Mouse (Mus musculus) lung, embryonic 15.5 days (tissue): ENCODE measurements around the gene Ubc. TPM values are rescaled to one million over a fixed set of nuclear protein-coding genes. Genes with fewer than 3 reads are reported as not detected.

ENCODE experiments used
- ATAC-seq: fragments of 200-750 bp; cut with Nextera tagmentation; 2 replicates; pipeline ENCODE4 v1.8.0; 2017; ENCODE audit warnings: moderate number of reproducible peaks, borderline replicate concordance; ENCODE audit not compliant: low FRiP score, low TSS enrichment; ENCODE audit errors: extremely low read depth
- H3K27ac ChIP-seq: fragments of 300-500 bp; sonication (generic); 2 replicates; pipeline ENCODE4 v1.5.1; 2015; ENCODE audit warnings: moderate library complexity, mild to moderate bottlenecking, inconsistent platforms
- H3K27me3 ChIP-seq: fragments of 300-500 bp; sonication (generic); 2 replicates; pipeline ENCODE4 v1.6.1; 2015; ENCODE audit warnings: inconsistent platforms
- H3K36me3 ChIP-seq: fragments of 300-500 bp; sonication (generic); 2 replicates; pipeline ENCODE4 v1.6.1; 2015; ENCODE audit warnings: inconsistent platforms
- H3K4me1 ChIP-seq: fragments of 300-500 bp; sonication (generic); 2 replicates; pipeline ENCODE4 v1.6.1; 2015; ENCODE audit warnings: inconsistent platforms
- H3K4me2 ChIP-seq: fragments of 300-500 bp; sonication (generic); 2 replicates; pipeline ENCODE4 v1.6.1; 2015; ENCODE audit warnings: inconsistent platforms, mild to moderate bottlenecking, moderate library complexity
- H3K4me3 ChIP-seq: fragments of 300-500 bp; sonication (generic); 2 replicates; pipeline ENCODE4 v1.5.1; 2015; ENCODE audit warnings: mild to moderate bottlenecking, inconsistent platforms
- H3K9ac ChIP-seq: fragments of 300-500 bp; sonication (generic); 2 replicates; pipeline ENCODE4 v1.6.1; 2015; ENCODE audit warnings: inconsistent platforms
- H3K9me3 ChIP-seq: fragments of 300-500 bp; sonication (generic); 2 replicates; pipeline ENCODE4 v1.6.1; 2016; ENCODE audit warnings: inconsistent platforms
- WGBS: fragments of 180-500 bp; shearing (Covaris S2); methylation state at CpG from one replicate; pipeline ENCODE4 v1.1.7; 2015; 5-methylcytosine and 5-hydroxymethylcytosine counted together
- polyA plus RNA-seq: library from polyadenylated mRNA; unstranded; fragments of >200 nt; fragmentation: Nextera tagmentation; extraction: Ambion mirVana; gene quantifications from 2 replicates; pipeline ENCODE4 v1.2.1, GENCODE M21; 2015

Gene Ubc
- polyA plus RNA-seq, 1 experiment from 2014 or later: 1,218 TPM

DNA sequence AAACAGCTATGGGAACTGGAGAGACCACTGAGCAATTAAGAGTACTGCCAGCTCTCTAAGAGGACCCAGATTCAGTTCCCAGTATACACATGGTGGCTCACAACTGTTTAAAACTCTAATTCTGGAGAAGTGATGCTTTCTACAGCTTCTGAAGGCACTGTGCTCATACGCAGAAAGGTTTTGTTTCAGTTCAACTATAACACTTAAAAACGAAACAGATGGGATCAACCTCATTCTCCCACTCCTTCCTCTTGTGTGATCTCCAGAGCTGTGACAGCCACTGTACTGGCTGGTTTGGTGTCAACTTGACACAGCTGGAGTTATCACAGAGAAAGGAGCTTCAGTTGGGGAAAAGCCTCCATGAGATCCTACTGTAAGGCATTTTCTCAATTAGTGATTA, 14.1 kb downstream of the Ubc start:
- Histone ChIP-seq H3K9me3 (no peaks in the 10 kb centered on the region), H3K36me3 (no peaks in the 10 kb centered on the region), H3K4me3 (no peak overlapping the region), H3K4me1 (no peaks in the 10 kb centered on the region), H3K9ac (no peak overlapping the region), H3K4me2 (no peak overlapping the region), H3K27me3 (no peaks in the 10 kb centered on the region), H3K27ac (no peak overlapping the region)
- 85% methylated on average over 2 of the region's 2 CpGs for WGBS
- no peak for ATAC-seq

DNA sequence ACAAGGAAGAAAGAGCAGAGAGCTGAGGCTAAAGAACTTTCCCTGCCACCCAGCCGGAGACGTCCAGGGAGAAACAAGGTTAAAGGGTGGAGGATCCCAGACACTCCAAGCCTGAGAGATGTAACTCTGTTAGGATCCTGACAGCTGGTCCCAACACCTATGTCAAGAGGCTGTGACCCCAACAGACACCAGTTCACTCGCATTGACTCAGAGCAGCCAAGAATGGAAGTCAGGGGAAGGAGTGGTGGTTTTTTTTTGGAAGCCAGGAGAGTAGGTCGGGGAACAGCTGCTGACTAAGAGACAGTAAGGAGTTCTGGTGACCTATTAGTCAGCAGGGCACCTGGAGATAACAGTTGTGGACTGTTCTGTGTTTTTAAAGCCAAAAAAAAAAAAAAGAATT, 18.0 kb downstream of the Ubc start:
- WGBS: 69% methylated on average over 4 of the region's 4 CpGs
- Histone ChIP-seq H3K27me3 (no peaks in the 10 kb centered on the region), H3K4me2 (no peak overlapping the region), H3K4me3 (no peak overlapping the region), H3K27ac (no peak overlapping the region), H3K4me1 (no peaks in the 10 kb centered on the region), H3K9ac (no peak overlapping the region), H3K9me3 (no peaks in the 10 kb centered on the region), H3K36me3 (no peaks in the 10 kb centered on the region)
- ATAC-seq: no peak

DNA sequence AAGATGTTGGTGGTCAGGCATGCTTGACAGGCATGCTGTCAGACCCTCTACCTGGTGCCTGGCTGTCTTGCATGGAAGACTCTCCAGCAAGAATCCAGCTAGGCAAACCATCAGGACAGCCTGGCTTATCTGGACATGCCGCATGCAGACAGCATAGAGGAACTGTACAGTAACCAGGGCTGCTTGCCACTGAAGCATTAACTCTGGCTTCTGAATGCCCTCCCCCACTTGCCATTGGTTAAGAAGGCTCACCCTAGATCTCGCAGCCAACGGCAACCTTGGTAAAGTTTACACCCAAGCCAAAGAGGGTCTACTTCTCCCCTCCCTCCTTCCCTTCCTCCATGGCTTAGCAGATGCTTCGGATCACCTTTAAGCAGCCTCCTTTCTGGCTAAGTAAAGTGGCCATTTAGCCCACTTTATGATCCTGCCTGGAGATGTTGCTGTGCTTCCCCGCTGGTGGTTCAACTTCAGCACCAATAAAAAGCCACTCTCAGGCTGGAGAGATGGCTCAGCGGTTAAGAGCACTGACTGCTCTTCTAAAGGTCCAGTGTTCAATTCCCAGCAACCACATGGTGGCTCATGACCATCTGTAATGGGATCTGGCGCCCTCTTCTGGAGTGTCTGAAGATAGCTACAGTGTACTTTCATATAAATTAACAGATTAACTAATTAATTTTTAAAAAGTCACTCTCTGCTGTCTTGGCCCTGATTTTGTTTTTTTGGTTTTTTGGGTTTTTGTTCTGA, 18.9 kb downstream of the Ubc start:
- H3K27me3 ChIP-seq: no peaks in the 10 kb centered on the region
- H3K9ac ChIP-seq: no peak overlapping the region
- H3K4me1 ChIP-seq: no peaks in the 10 kb centered on the region
- H3K36me3 ChIP-seq: no peaks in the 10 kb centered on the region
- H3K4me3 ChIP-seq: no peak overlapping the region
- H3K27ac ChIP-seq: no peak overlapping the region
- ATAC-seq: no peak
- 70% methylated on average over 7 of the region's 7 CpGs for WGBS
- no peak overlapping the region for H3K4me2 ChIP-seq
- no peaks in the 10 kb centered on the region for H3K9me3 ChIP-seq

DNA sequence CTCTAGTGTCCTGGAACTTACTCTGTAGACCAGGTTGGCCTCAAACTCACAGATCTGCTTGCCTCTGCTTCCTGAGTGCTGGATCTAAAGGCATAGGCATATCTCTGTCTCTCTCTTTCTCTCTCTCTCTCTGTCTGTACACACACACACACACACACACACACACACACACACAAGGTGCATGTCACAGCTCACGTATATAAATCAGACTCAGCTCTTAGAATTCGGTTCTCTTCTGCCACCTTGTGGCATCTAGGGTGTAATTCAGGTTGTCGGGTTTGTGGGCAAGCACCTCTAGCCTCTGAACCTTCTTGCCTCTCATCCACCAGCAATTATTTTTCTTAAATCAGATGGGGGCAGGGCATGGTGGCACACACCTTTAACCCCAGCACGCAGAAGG, 21.4 kb downstream of the Ubc start:
- H3K4me2 ChIP-seq: no peak overlapping the region
- H3K27ac ChIP-seq: no peak overlapping the region
- H3K4me1 ChIP-seq: 0 out of 2 replicates have a peak, but pooled peaks cover 4% of the 10 kb centered on the region
- H3K27me3 ChIP-seq: no peaks in the 10 kb centered on the region
- ATAC-seq: no peak; the same call in 1 of the 2 replicates
- 2% methylated on average over 4 of the region's 4 CpGs for WGBS
- no peak overlapping the region for H3K9ac ChIP-seq
- no peaks in the 10 kb centered on the region for H3K36me3 ChIP-seq
- no peak overlapping the region for H3K4me3 ChIP-seq
- H3K9me3 ChIP-seq: no peaks in the 10 kb centered on the region

DNA sequence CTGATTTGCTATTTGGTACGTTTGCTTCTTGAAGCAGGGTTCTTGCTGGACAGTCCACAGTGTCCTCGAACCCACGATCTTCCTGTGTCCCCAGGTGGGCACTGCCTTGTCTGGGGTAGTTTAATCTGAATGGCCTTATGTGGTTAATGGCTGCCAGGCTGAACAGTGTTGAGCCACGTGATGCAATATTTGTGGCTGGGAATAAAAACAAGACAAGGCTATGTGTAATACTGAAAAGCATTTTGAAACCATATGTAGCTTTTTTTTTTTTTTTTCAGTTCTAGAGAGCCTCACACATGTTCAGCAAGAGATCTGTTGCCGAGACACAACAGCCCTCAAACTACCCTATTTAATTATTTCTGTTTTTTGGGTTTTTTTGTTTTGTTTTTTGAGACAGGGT, 21.8 kb downstream of the Ubc start:
- H3K9ac ChIP-seq: no peak overlapping the region
- ATAC-seq: no peak
- no peaks in the 10 kb centered on the region for H3K27me3 ChIP-seq
- no peaks in the 10 kb centered on the region for H3K36me3 ChIP-seq
- 64% methylated on average over 5 of the region's 5 CpGs for WGBS
- H3K4me1 ChIP-seq: 0 out of 2 replicates have a peak, but pooled peaks cover 4% of the 10 kb centered on the region
- H3K4me2 ChIP-seq: no peak overlapping the region
- no peak overlapping the region for H3K27ac ChIP-seq
- no peaks in the 10 kb centered on the region for H3K9me3 ChIP-seq
- no peak overlapping the region for H3K4me3 ChIP-seq

DNA sequence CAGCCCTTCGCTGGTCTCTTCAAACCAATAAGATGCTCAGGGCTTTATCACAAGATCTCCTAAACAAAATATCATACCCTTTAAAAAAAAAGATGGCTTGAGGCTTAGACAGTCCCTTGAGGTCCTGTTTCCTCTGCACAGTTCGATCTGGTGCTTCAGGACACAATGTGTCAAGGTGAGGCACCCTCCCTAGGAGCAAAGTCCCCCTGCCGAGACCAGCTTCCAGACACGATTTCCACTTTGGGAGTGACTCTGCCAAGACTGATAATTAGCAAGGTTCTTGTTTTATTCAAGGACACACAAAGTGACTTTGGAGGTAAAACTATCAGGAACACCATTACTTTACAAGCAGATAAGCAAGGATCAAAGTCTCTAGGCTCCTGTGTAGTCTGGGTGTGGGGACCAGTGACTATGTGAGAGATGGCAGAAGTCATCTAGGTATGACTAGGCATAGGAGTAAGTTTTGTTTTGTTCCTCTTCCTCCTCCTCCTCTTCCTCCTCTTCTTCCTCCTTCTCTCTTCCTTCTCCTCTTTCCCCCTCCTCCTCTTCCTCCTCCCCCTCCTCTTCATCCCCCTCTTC, 25.1 kb downstream of the Ubc start:
- no peak for ATAC-seq
- Histone ChIP-seq H3K9ac (no peak overlapping the region), H3K36me3 (no peaks in the 10 kb centered on the region), H3K4me1 (0 out of 2 replicates have a peak, but pooled peaks cover 4% of the 10 kb centered on the region), H3K27ac (no peak overlapping the region), H3K4me2 (no peak overlapping the region), H3K9me3 (no peaks in the 10 kb centered on the region), H3K27me3 (no peaks in the 10 kb centered on the region), H3K4me3 (no peak overlapping the region)
- WGBS: 64% methylated on average over 4 of the region's 4 CpGs

DNA sequence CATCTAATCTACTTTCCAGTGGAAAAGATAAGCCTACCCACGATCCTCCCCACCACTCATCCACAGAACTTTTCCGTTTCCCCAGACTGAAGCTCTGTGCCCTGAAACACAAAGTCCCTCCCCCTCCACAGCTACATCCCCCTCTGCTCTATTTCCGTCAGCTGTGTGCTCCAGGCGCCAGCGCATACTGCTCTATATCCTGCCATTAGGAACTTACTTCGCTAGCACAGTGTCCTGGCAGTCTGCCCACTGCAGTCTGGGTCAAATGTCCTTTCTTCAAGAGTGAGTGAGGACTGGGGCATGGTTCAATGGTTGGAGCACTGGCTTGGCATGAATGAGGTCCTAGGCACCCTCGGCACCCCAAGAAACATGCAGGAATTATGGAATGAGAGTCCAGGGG, 26.1 kb downstream of the Ubc start:
- no peak overlapping the region for H3K4me3 ChIP-seq
- no peak overlapping the region for H3K27ac ChIP-seq
- 38% methylated on average over 7 of the region's 7 CpGs for WGBS
- 0 out of 2 replicates have a peak, but pooled peaks cover 4% of the 10 kb centered on the region for H3K4me1 ChIP-seq
- H3K9me3 ChIP-seq: no peaks in the 10 kb centered on the region
- H3K9ac ChIP-seq: no peak overlapping the region
- H3K36me3 ChIP-seq: no peaks in the 10 kb centered on the region
- ATAC-seq: peak; percentile 63
- no peak overlapping the region for H3K4me2 ChIP-seq
- no peaks in the 10 kb centered on the region for H3K27me3 ChIP-seq

DNA sequence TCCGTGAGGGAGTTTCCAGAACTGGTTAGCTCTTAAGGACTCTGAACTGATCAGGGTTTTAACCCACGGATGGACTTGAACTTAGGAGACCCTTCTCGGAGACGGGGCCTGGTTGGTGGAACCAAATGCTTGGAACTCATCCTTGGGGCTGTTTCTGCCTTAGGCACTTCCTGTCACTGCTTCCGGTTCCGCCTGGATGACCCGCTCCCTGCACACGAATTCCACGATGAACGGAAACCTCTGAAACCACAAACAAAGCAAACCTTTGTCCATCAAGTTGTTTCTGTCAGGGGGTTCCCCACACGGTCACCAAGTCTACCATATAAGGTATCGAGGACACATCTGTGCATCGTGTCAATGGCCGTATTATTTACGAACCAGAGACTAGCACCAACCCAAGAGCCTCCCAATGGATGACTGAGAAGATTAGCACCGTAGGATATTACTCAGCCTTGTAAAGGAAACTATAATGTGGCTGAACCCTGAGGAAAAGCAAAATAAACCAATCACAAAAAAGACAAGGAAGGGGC, 29.0 kb downstream of the Ubc start:
- Histone ChIP-seq H3K9ac (no peak overlapping the region), H3K4me1 (0 out of 2 replicates have a peak, but pooled peaks cover 10% of the 10 kb centered on the region), H3K4me3 (no peak overlapping the region), H3K36me3 (no peaks in the 10 kb centered on the region), H3K27ac (no peak overlapping the region), H3K9me3 (no peaks in the 10 kb centered on the region), H3K4me2 (no peak overlapping the region), H3K27me3 (no peaks in the 10 kb centered on the region)
- no peak for ATAC-seq
- WGBS: 75% methylated on average over 16 of the region's 16 CpGs

DNA sequence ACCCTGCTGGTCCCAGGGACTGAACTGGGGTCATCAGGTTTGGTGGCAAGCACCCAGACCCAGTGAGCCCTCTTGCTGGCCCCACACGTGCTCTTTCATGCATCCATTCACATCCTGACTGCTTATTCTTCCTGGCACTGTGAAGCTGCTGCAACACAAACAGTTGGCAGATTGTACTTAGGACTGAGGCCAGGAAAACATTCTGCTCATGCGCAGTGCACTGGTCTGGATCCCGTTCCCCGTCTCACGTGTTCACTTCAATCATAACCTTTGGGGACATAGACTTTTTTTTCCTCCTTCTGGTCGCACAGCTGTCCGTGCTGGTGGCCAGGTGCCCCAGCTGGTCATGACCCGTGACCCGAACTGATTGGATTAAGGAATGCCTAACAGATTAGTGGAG, 29.4 kb downstream of the Ubc start:
- no peak overlapping the region for H3K27ac ChIP-seq
- H3K4me2 ChIP-seq: no peak overlapping the region

DNA sequence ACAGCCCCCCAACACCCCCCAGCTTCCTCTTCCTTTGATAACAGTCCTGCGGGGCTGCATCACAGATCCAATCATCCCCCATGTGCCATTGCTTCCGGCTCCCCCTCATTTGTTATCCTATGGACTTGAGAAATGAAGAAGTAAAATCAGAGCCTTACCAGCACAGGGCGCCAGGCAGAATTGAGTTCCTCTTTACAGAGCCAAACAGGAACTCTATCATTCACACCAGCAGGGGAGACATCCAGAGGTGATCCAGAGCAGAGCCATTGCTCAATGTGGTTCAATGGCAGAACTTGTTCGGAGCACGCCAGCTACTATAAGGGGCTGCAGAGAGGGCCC, 31.8 kb downstream of the Ubc start:
- Histone ChIP-seq H3K4me3 (no peak overlapping the region), H3K9ac (no peak overlapping the region), H3K4me1 (0 out of 2 replicates have a peak, but pooled peaks cover 5% of the 10 kb centered on the region), H3K36me3 (no peaks in the 10 kb centered on the region), H3K27ac (no peak overlapping the region), H3K9me3 (no peaks in the 10 kb centered on the region), H3K27me3 (no peaks in the 10 kb centered on the region), H3K4me2 (peak overlapping the region; percentile 32; the same call in 1 of the 2 replicates)
- ATAC-seq: no peak
- WGBS: 55% methylated on average over 5 of the region's 5 CpGs

More for the DNA sequence above, 29.4 kb downstream of the Ubc start:
- H3K9ac ChIP-seq: no peak overlapping the region
- no peaks in the 10 kb centered on the region for H3K27me3 ChIP-seq
- H3K9me3 ChIP-seq: no peaks in the 10 kb centered on the region
- no peaks in the 10 kb centered on the region for H3K36me3 ChIP-seq
- no peak for ATAC-seq
- 0 out of 2 replicates have a peak, but pooled peaks cover 10% of the 10 kb centered on the region for H3K4me1 ChIP-seq
- H3K4me3 ChIP-seq: no peak overlapping the region
- WGBS: 70% methylated on average over 9 of the region's 9 CpGs

DNA sequence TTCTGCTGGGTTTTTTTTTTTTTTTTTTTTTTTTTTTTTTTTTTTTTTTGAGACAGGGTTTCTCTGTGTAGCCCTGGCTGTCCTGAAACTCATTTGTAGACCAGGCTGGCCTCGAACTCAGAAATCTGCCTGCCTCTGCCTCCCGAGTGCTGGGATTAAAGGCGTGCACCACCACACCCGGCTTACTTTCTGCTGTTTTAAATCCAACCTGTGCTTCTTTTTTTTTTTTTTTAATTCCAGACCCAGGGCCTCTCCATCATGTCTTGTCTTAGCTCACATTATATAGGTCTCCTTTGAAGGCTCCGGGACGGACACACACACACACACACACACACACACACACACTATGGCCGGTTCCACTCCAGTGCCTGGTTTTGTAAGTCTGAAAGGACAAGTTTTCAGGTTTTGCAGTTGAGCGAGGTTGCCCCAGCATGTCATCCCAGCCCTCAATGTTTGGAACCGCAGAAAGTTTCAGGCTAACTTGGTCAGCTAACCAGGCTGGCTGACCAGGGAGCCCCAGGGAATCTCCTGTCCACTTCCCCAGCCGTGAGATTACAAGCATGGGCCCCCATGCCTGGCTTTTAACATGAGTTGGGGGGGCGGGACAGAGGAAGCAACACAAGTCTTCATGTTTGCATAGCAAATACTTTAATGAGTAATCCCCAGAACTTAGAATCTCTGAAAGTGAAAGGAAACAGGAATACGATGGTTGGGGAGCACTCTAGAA, 32.3 kb downstream of the Ubc start:
- Histone ChIP-seq H3K27ac (no peak overlapping the region), H3K4me1 (0 out of 2 replicates have a peak, but pooled peaks cover 5% of the 10 kb centered on the region), H3K4me3 (no peak overlapping the region), H3K9ac (no peak overlapping the region), H3K4me2 (peak overlapping the region; percentile 32; the same call in 1 of the 2 replicates), H3K9me3 (no peaks in the 10 kb centered on the region), H3K27me3 (no peaks in the 10 kb centered on the region), H3K36me3 (no peaks in the 10 kb centered on the region)
- ATAC-seq: no peak
- 67% methylated on average over 12 of the region's 12 CpGs for WGBS

DNA sequence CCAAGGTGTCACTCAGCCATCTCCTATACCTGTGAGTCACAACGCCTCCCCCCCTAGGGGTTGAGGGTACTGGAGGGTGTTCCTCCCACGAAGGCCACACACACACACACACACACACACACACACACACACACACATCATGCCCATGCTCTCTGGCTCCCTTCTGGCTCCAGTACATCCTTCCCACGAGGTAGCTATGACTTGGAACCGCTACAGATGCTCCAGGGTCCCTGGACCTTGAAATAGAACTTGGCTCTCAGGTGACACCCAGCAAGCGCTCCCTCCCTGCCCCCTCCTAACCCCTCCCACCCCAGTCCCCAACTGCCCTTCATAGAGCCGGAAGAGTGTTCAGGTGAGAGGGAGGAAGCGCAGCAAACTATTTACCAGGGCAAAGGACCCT, 34.4 kb downstream of the Ubc start:
- Histone ChIP-seq H3K9me3 (no peaks in the 10 kb centered on the region), H3K27me3 (no peaks in the 10 kb centered on the region), H3K4me3 (no peak overlapping the region), H3K4me1 (0 out of 2 replicates have a peak, but pooled peaks cover 5% of the 10 kb centered on the region), H3K4me2 (no peak overlapping the region), H3K36me3 (no peaks in the 10 kb centered on the region), H3K27ac (no peak overlapping the region), H3K9ac (no peak overlapping the region)
- WGBS: 24% methylated on average over 7 of the region's 7 CpGs
- no peak for ATAC-seq
